Mouse (Mus musculus) lung, postnatal 0 days (tissue): Measurements from ENCODE around the gene Egfl7. TPM values are rescaled to one million over a fixed set of nuclear protein-coding genes. Genes with fewer than 3 reads are reported as not detected.

ENCODE experiments used
- ATAC-seq: fragments of 200-750 bp; cut with Nextera tagmentation; 2 replicates; pipeline ENCODE4 v1.8.0; 2017; ENCODE audit warnings: moderate library complexity
- DNase-seq: peaks from one replicate; pipeline ENCODE4 v3.0.0-alpha.2; 2016; ENCODE audit warnings: low spot score
- H3K27ac ChIP-seq: fragments of 300-500 bp; sonication (generic); 2 replicates; pipeline ENCODE4 v1.5.1; 2014; ENCODE audit warnings: antibody characterized with exemption, mild to moderate bottlenecking, low read length, mixed read lengths
- H3K27me3 ChIP-seq: fragments of 300-500 bp; sonication (generic); replicated peaks from 2 replicates; pipeline ENCODE4 v1.6.1; 2014; ENCODE audit warnings: low read length, mixed read lengths; ENCODE audit not compliant: insufficient read depth
- H3K36me3 ChIP-seq: fragments of 300-500 bp; sonication (generic); 2 replicates; pipeline ENCODE4 v1.6.1; 2014; ENCODE audit warnings: low read length, mixed read lengths; ENCODE audit not compliant: insufficient read depth
- H3K4me1 ChIP-seq: fragments of 300-500 bp; sonication (generic); 2 replicates; pipeline ENCODE4 v1.6.1; 2014; ENCODE audit warnings: antibody characterized with exemption, low read depth, low read length, mixed read lengths; ENCODE audit not compliant: insufficient read depth
- H3K4me2 ChIP-seq: fragments of 300-500 bp; sonication (generic); replicated peaks from 2 replicates; pipeline ENCODE4 v1.6.1; 2014; ENCODE audit warnings: low read depth, mild to moderate bottlenecking, low read length, moderate library complexity, mixed read lengths
- H3K4me3 ChIP-seq: fragments of 300-500 bp; sonication (generic); 2 replicates; pipeline ENCODE4 v1.5.1; 2014; ENCODE audit warnings: low read depth, low read length
- H3K9ac ChIP-seq: fragments of 300-500 bp; sonication (generic); replicated peaks from 2 replicates; pipeline ENCODE4 v1.6.1; 2014; ENCODE audit warnings: low read depth, mild to moderate bottlenecking
- H3K9me3 ChIP-seq: fragments of 300-500 bp; sonication (generic); 2 replicates; pipeline ENCODE4 v1.6.1; 2016; ENCODE audit warnings: low read length, mixed read lengths
- CTCF ChIP-seq: IDR thresholded peaks from 2 replicates; pipeline ENCODE4 v1.5.1; 2016; ENCODE audit warnings: antibody characterized with exemption, mild to moderate bottlenecking
- EP300 ChIP-seq: IDR thresholded peaks from 2 replicates; pipeline ENCODE4 v1.6.1; 2016; ENCODE audit warnings: antibody characterized with exemption, mild to moderate bottlenecking, control low read depth
- WGBS: fragments of 180-500 bp; shearing (Covaris S2); extraction: QIAGEN DNeasy Blood & Tissue Kit; methylation state at CpG from one replicate; pipeline ENCODE4 v1.1.7; 2014; 5-methylcytosine and 5-hydroxymethylcytosine counted together
- polyA plus RNA-seq: library from polyadenylated mRNA; unstranded; fragments of >200 nt; fragmentation: Nextera tagmentation; extraction: Ambion mirVana; gene quantifications from 2 replicates; pipeline ENCODE4 v1.2.1, GENCODE M21; 2015

Gene Egfl7
- polyA plus RNA-seq, 1 experiment from 2014 or later, result 412 TPM

- 77% methylated on average over 11 of the region's 11 CpGs for WGBS
These were observed 16.1 kb downstream of the Egfl7 start for GRCm38 (mm10) chr2:26595725-26596435.

GRCm38 (mm10) chr2:26596898-26597297 lies 17.1 kb downstream of the Egfl7 start:
- H3K4me1 ChIP-seq, result no peaks in the 10 kb centered on the region; the same call in 1 of the 2 replicates
- H3K9ac ChIP-seq, result no peak overlapping the region
- no peaks in the 10 kb centered on the region for H3K27me3 ChIP-seq
- no peak overlapping the region for H3K4me3 ChIP-seq
- H3K27ac ChIP-seq, result no peak overlapping the region
- TF ChIP-seq EP300 (no peak), CTCF (no peak)
- ATAC-seq (no peak), DNase-seq (peak; percentile 11)
- 92% methylated on average over 3 of the region's 3 CpGs for WGBS
- H3K36me3 ChIP-seq, result peaks cover 27% of the 10 kb centered on the region
- no peak overlapping the region for H3K4me2 ChIP-seq
- no peaks in the 10 kb centered on the region for H3K9me3 ChIP-seq

More at GRCm38 (mm10) chr2:26595725-26596435, 16.1 kb downstream of the Egfl7 start:
- H3K4me2 ChIP-seq, result no peak overlapping the region
- 0 out of 2 replicates have a peak overlapping the region, but pooled peaks have one; percentile 0 for H3K27ac ChIP-seq
- ATAC-seq, result peak; percentile 10
- H3K9me3 ChIP-seq, result no peaks in the 10 kb centered on the region
- H3K4me3 ChIP-seq, result no peak overlapping the region
- no peak overlapping the region for H3K9ac ChIP-seq
- no peaks in the 10 kb centered on the region for H3K27me3 ChIP-seq
- no peak for DNase-seq
- H3K4me1 ChIP-seq, result peaks cover 6% of the 10 kb centered on the region
- no peak for TF ChIP-seq CTCF
- TF ChIP-seq EP300, result no peak
- H3K36me3 ChIP-seq, result peaks cover 28% of the 10 kb centered on the region

GRCm38 (mm10) chr2:26597810-26598209 lies 18.0 kb downstream of the Egfl7 start:
- ATAC-seq (no peak), DNase-seq (no peak)
- peaks cover 17% of the 10 kb centered on the region for H3K36me3 ChIP-seq
- WGBS, result 76% methylated on average over 2 of the region's 2 CpGs
- H3K9me3 ChIP-seq, result no peaks in the 10 kb centered on the region
- TF ChIP-seq EP300 (no peak), CTCF (no peak)
- H3K4me1 ChIP-seq, result peaks cover 3% of the 10 kb centered on the region
- H3K27me3 ChIP-seq, result no peaks in the 10 kb centered on the region
- H3K4me3 ChIP-seq, result no peak overlapping the region
- H3K27ac ChIP-seq, result no peak overlapping the region
- H3K9ac ChIP-seq, result no peak overlapping the region
- no peak overlapping the region for H3K4me2 ChIP-seq

- DNase-seq, result peak; percentile 21
- H3K27me3 ChIP-seq, result no peaks in the 10 kb centered on the region
- ATAC-seq, result no peak
- no peaks in the 10 kb centered on the region for H3K9me3 ChIP-seq
- TF ChIP-seq CTCF, result no peak
- no peak for TF ChIP-seq EP300
- WGBS, result 67% methylated on average over 3 of the region's 3 CpGs
- H3K4me2 ChIP-seq, result no peak overlapping the region
- no peak overlapping the region for H3K4me3 ChIP-seq
- H3K9ac ChIP-seq, result no peak overlapping the region
- H3K4me1 ChIP-seq, result peaks cover 6% of the 10 kb centered on the region
- peaks cover 11% of the 10 kb centered on the region; the same call in 1 of the 2 replicates for H3K36me3 ChIP-seq
- H3K27ac ChIP-seq, result no peak overlapping the region
These were observed 18.6 kb downstream of the Egfl7 start for GRCm38 (mm10) chr2:26598462-26598861.

- ATAC-seq (no peak), DNase-seq (peak; percentile 7)
- TF ChIP-seq CTCF (no peak), EP300 (no peak)
- no peak overlapping the region for H3K27ac ChIP-seq
- no peak overlapping the region for H3K4me2 ChIP-seq
- H3K4me3 ChIP-seq, result no peak overlapping the region
- 82% methylated on average over 4 of the region's 4 CpGs for WGBS
- H3K4me1 ChIP-seq, result peaks cover 9% of the 10 kb centered on the region
- H3K9me3 ChIP-seq, result no peaks in the 10 kb centered on the region
- no peak overlapping the region for H3K9ac ChIP-seq
- H3K27me3 ChIP-seq, result no peaks in the 10 kb centered on the region
- H3K36me3 ChIP-seq, result peaks cover 3% of the 10 kb centered on the region; the same call in 1 of the 2 replicates
These were observed 20.2 kb downstream of the Egfl7 start for GRCm38 (mm10) chr2:26599965-26600364.

- H3K36me3 ChIP-seq, result no peaks in the 10 kb centered on the region; the same call in 1 of the 2 replicates
- ATAC-seq (no peak), DNase-seq (no peak)
- no peak overlapping the region for H3K4me3 ChIP-seq
- no peak overlapping the region for H3K27ac ChIP-seq
- peaks cover 9% of the 10 kb centered on the region for H3K4me1 ChIP-seq
- no peak overlapping the region for H3K9ac ChIP-seq
- H3K4me2 ChIP-seq, result no peak overlapping the region
- H3K9me3 ChIP-seq, result no peaks in the 10 kb centered on the region
- no peaks in the 10 kb centered on the region for H3K27me3 ChIP-seq
- TF ChIP-seq CTCF (no peak), EP300 (no peak)
- WGBS, result 88% methylated on average over 2 of the region's 2 CpGs
These were observed 20.9 kb downstream of the Egfl7 start for GRCm38 (mm10) chr2:26600664-26601063.
